21 mouse cellular contexts compared by ENCODE assay signal in genomic region chr9:119053964-119054576, GRCm38 (mm10). TPM values are rescaled to one million over a fixed set of nuclear protein-coding genes. Genes with fewer than 3 reads are reported as not detected.
DNase-seq lines count a peak whose midpoint lies in the region; ATAC-seq lines count a peak whose summit lies in the region.
"Had no signal": no experiment of that assay in that cellular context is flagged by ENCODE, and none has a peak within 500 bp of the region (broad histone marks: within the 10 kb centered on the region; RNA-seq: fewer than 3 reads in every experiment).

No protein-coding gene starts in this region.

- H3K27me3 ChIP-seq in embryonic facial prominence, embryonic 13.5 days = no peaks in the 10 kb centered on the region
- peaks cover 40% of the 10 kb centered on the region for H3K27me3 ChIP-seq in embryonic facial prominence, embryonic 10.5 days (replicated peaks; ENCODE audit: low read depth, poor library complexity, severe bottlenecking)
- H3K27me3 ChIP-seq in lung, embryonic 15.5 days = no peaks in the 10 kb centered on the region
- H3K27me3 ChIP-seq in limb, embryonic 13.5 days = no peaks in the 10 kb centered on the region
- H3K27me3 ChIP-seq in forebrain, embryonic 15.5 days = no peaks in the 10 kb centered on the region

- H3K4me3 ChIP-seq in embryonic facial prominence, embryonic 13.5 days = no peak overlapping the region
- no peak overlapping the region for H3K4me3 ChIP-seq in embryonic facial prominence, embryonic 10.5 days
- peak overlapping the region; percentile 44; the same call in 1 of the 2 replicates for H3K4me3 ChIP-seq in lung, embryonic 15.5 days
- peak overlapping the region; percentile 56; the same call in 1 of the 2 replicates for H3K4me3 ChIP-seq in limb, embryonic 13.5 days
- no peak overlapping the region for H3K4me3 ChIP-seq in forebrain, embryonic 15.5 days
- H3K4me3 ChIP-seq: forebrain, embryonic 13.5 days; gastrocnemius, adult 2 months; heart, adult 2 months; liver, embryonic 13.5 days; midbrain, embryonic 15.5 days had no signal

- no peaks in the 10 kb centered on the region for H3K9me3 ChIP-seq in embryonic facial prominence, embryonic 13.5 days
- H3K9me3 ChIP-seq in embryonic facial prominence, embryonic 10.5 days = no peaks in the 10 kb centered on the region
- no peaks in the 10 kb centered on the region for H3K9me3 ChIP-seq in lung, embryonic 15.5 days
- no peaks in the 10 kb centered on the region for H3K9me3 ChIP-seq in limb, embryonic 13.5 days
- no peaks in the 10 kb centered on the region for H3K9me3 ChIP-seq in forebrain, embryonic 15.5 days
- H3K9me3 ChIP-seq: forebrain, embryonic 13.5 days; hindbrain, embryonic 10.5 days; liver, embryonic 13.5 days; midbrain, embryonic 15.5 days had no signal

- no peaks in the 10 kb centered on the region for H3K36me3 ChIP-seq in embryonic facial prominence, embryonic 13.5 days
- H3K36me3 ChIP-seq in embryonic facial prominence, embryonic 10.5 days (replicated peaks) = no peaks in the 10 kb centered on the region
- no peaks in the 10 kb centered on the region for H3K36me3 ChIP-seq in lung, embryonic 15.5 days
- H3K36me3 ChIP-seq in limb, embryonic 13.5 days = no peaks in the 10 kb centered on the region
- H3K36me3 ChIP-seq in forebrain, embryonic 15.5 days = no peaks in the 10 kb centered on the region
- H3K36me3 ChIP-seq: G1E; hindbrain, embryonic 10.5 days; liver, embryonic 13.5 days; midbrain, embryonic 15.5 days had no signal

- peaks cover 32% of the 10 kb centered on the region for H3K4me1 ChIP-seq in embryonic facial prominence, embryonic 13.5 days
- peaks cover 42% of the 10 kb centered on the region for H3K4me1 ChIP-seq in embryonic facial prominence, embryonic 10.5 days
- H3K4me1 ChIP-seq in lung, embryonic 15.5 days = peaks cover 19% of the 10 kb centered on the region
- H3K4me1 ChIP-seq in limb, embryonic 13.5 days = peaks cover 33% of the 10 kb centered on the region
- peaks cover 8% of the 10 kb centered on the region for H3K4me1 ChIP-seq in forebrain, embryonic 15.5 days

- peak overlapping the region; percentile 73; the same call in 1 of the 2 replicates for H3K4me2 ChIP-seq in embryonic facial prominence, embryonic 13.5 days
- H3K4me2 ChIP-seq in lung, embryonic 15.5 days = peak overlapping the region; percentile 60
- H3K4me2 ChIP-seq in limb, embryonic 13.5 days (replicated peaks) = peak overlapping the region; percentile 77
- no peak overlapping the region for H3K4me2 ChIP-seq in forebrain, embryonic 15.5 days (replicated peaks)
- H3K4me2 ChIP-seq: midbrain, embryonic 15.5 days had no signal

- no peak for ATAC-seq in embryonic facial prominence, embryonic 13.5 days (ENCODE audit: insufficient number of reproducible peaks, insufficient read depth, low FRiP score, low TSS enrichment, low read depth)
- ATAC-seq in lung, embryonic 15.5 days (ENCODE audit: borderline replicate concordance, extremely low read depth, low FRiP score, low TSS enrichment) = no peak; the same call in 1 of the 2 replicates
- no peak for ATAC-seq in limb, embryonic 13.5 days (ENCODE audit: low FRiP score, low read depth)
- ATAC-seq in forebrain, embryonic 15.5 days (replicated peaks) = no peak
- ATAC-seq: CD4-positive, CD25-positive, alpha-beta regulatory T cell, adult 4 months; forebrain, embryonic 13.5 days; midbrain, embryonic 15.5 days had no signal

- H3K9ac ChIP-seq in embryonic facial prominence, embryonic 13.5 days = no peak overlapping the region
- H3K9ac ChIP-seq in lung, embryonic 15.5 days = no peak overlapping the region
- H3K9ac ChIP-seq in limb, embryonic 13.5 days = peak overlapping the region; percentile 9
- no peak overlapping the region for H3K9ac ChIP-seq in forebrain, embryonic 15.5 days (replicated peaks)
- H3K9ac ChIP-seq: forebrain, embryonic 13.5 days; midbrain, embryonic 15.5 days had no signal

- no peak for DNase-seq in embryonic facial prominence, embryonic 10.5 days (ENCODE audit: low spot score)
- no peak for DNase-seq in lung, postnatal 14 days
- no peak for DNase-seq in spleen, adult 18-20 months
- DNase-seq in gastrocnemius, adult 18-20 months (ENCODE audit: low spot score) = no peak
- DNase-seq: cerebellum, postnatal 14 days; embryo, embryonic 11 days; gastrocnemius, adult 2 months; heart, adult 2 months; kidney, postnatal 4 days; liver, embryonic 13.5 days; thymus, adult 2 months had no signal

- 77% methylated on average over 9 of the region's 9 CpGs for WGBS in embryonic facial prominence, embryonic 13.5 days
- 77% methylated on average over 9 of the region's 9 CpGs for WGBS in embryonic facial prominence, embryonic 10.5 days
- WGBS in lung, embryonic 15.5 days = 59% methylated on average over 9 of the region's 9 CpGs
- WGBS in limb, embryonic 13.5 days = 82% methylated on average over 9 of the region's 9 CpGs
- 85% methylated on average over 9 of the region's 9 CpGs for WGBS in forebrain, embryonic 15.5 days

- no peak overlapping the region for H3K27ac ChIP-seq in embryonic facial prominence, embryonic 13.5 days
- no peak overlapping the region for H3K27ac ChIP-seq in embryonic facial prominence, embryonic 10.5 days (replicated peaks)
- 0 out of 2 replicates have a peak overlapping the region, but pooled peaks have one; percentile 10 for H3K27ac ChIP-seq in lung, embryonic 15.5 days
- H3K27ac ChIP-seq in limb, embryonic 13.5 days = no peak overlapping the region; the same call in 1 of the 2 replicates
- H3K27ac ChIP-seq in forebrain, embryonic 15.5 days (replicated peaks) = no peak overlapping the region
- H3K27ac ChIP-seq: forebrain, embryonic 13.5 days; gastrocnemius, adult 2 months; heart, adult 2 months; liver, embryonic 13.5 days; midbrain, embryonic 15.5 days had no signal

RNA-seq across cellular contexts. Expression of gene Vill, which starts 1.5 kb away (rescaled TPM):
- 21.4 and 25.5 TPM in 2 replicates for polyA plus RNA-seq in embryonic facial prominence, embryonic 13.5 days (2015; fragmentation: Nextera tagmentation; extraction: Ambion mirVana)
- 19.3 and 20.5 TPM in 2 replicates for polyA plus RNA-seq in embryonic facial prominence, embryonic 10.5 days (2016; fragmentation: Nextera tagmentation; extraction: Ambion mirVana)
- 39.4 and 40.2 TPM in 2 replicates for polyA plus RNA-seq in lung, embryonic 15.5 days (2015; fragmentation: Nextera tagmentation; extraction: Ambion mirVana)
- 31.6 and 35.2 TPM in 2 replicates for polyA plus RNA-seq in limb, embryonic 13.5 days (2015; fragmentation: Nextera tagmentation; extraction: Ambion mirVana)
- 2.1 and 2.7 TPM in 2 replicates for polyA plus RNA-seq in forebrain, embryonic 15.5 days (2015; fragmentation: Nextera tagmentation; extraction: Ambion mirVana)
- total RNA-seq in gastrocnemius, adult 18-20 months (2021) = under 1 TPM in 1 of 2 experiments, not detected in 1; 0.23 TPM
- total RNA-seq: G1E had no signal
- polyA plus RNA-seq: G1E had no signal

RNA-seq across cellular contexts. Expression of gene Plcd1, which starts 39.2 kb away (rescaled TPM):
- 29.1 and 30.9 TPM in 2 replicates for polyA plus RNA-seq in embryonic facial prominence, embryonic 13.5 days (2015; fragmentation: Nextera tagmentation; extraction: Ambion mirVana)
- polyA plus RNA-seq in embryonic facial prominence, embryonic 10.5 days (2016; fragmentation: Nextera tagmentation; extraction: Ambion mirVana) = 20.7 and 21.2 TPM in 2 replicates
- polyA plus RNA-seq in lung, embryonic 15.5 days (2015; fragmentation: Nextera tagmentation; extraction: Ambion mirVana) = 15.5 and 17.7 TPM in 2 replicates
- 33.6 and 35.5 TPM in 2 replicates for polyA plus RNA-seq in limb, embryonic 13.5 days (2015; fragmentation: Nextera tagmentation; extraction: Ambion mirVana)
- polyA plus RNA-seq in forebrain, embryonic 15.5 days (2015; fragmentation: Nextera tagmentation; extraction: Ambion mirVana) = 11.7 and 14.6 TPM in 2 replicates
- 1 to 10 TPM; 5.5 to 6.3 TPM for total RNA-seq in gastrocnemius, adult 18-20 months (2021)
- total RNA-seq: G1E had no signal
- polyA plus RNA-seq: G1E had no signal

RNA-seq across cellular contexts. Expression of gene Dlec1, which starts 48.2 kb away (rescaled TPM):
- polyA plus RNA-seq in embryonic facial prominence, embryonic 13.5 days (2015; fragmentation: Nextera tagmentation; extraction: Ambion mirVana) = 1.1 and 1.4 TPM in 2 replicates
- 1.0 and 1.5 TPM in 2 replicates for polyA plus RNA-seq in embryonic facial prominence, embryonic 10.5 days (2016; fragmentation: Nextera tagmentation; extraction: Ambion mirVana)
- 1.3 and 1.4 TPM in 2 replicates for polyA plus RNA-seq in lung, embryonic 15.5 days (2015; fragmentation: Nextera tagmentation; extraction: Ambion mirVana)
- 0.98 and 1.6 TPM in 2 replicates for polyA plus RNA-seq in limb, embryonic 13.5 days (2015; fragmentation: Nextera tagmentation; extraction: Ambion mirVana)
- 0.36 and 1.00 TPM in 2 replicates for polyA plus RNA-seq in forebrain, embryonic 15.5 days (2015; fragmentation: Nextera tagmentation; extraction: Ambion mirVana)
- total RNA-seq in gastrocnemius, adult 18-20 months (2021) = not detected
- total RNA-seq: G1E; gastrocnemius, adult 2 months; neutrophil, adult 5-6 weeks had no signal
- polyA plus RNA-seq: CD4-positive, CD25-positive, alpha-beta regulatory T cell, adult 4 months; G1E; liver, embryonic 13.5 days had no signal

Comparison
In these comparisons a context has a peak if more than half of its experiments do, and no peak if none do; other contexts are left out.
1. H3K4me3 ChIP-seq: peak in lung, embryonic 15.5 days (single experiment) and limb, embryonic 13.5 days (single experiment); none in embryonic facial prominence, embryonic 13.5 days (single experiment), embryonic facial prominence, embryonic 10.5 days (single experiment) and forebrain, embryonic 15.5 days (single experiment).